Mouse (Mus musculus) kidney, adult 2 months (tissue): ENCODE results near the gene Tmprss3.

Source experiments
- CTCF ChIP-seq: fragments of 200-500 bp; conservative IDR thresholded peaks from 2 replicates; pipeline ENCODE4 v1.5.1; 2011; ENCODE audit warnings: low read depth, mild to moderate bottlenecking, control low read depth, low read length, moderate library complexity, mixed read lengths; ENCODE audit not compliant: insufficient read depth, insufficient read length
- POLR2A ChIP-seq: fragments of 200-500 bp; IDR thresholded peaks from one replicate; pipeline ENCODE4 v1.6.1; 2011; ENCODE audit warnings: low read depth, low read length, control low read depth

GRCm38 (mm10) chr17:31195207-31195606 is 3.6 kb downstream of the Tmprss3 start:
- TF ChIP-seq CTCF (no peak), POLR2A (no peak)
